Mouse (Mus musculus) T-helper 1 cell (primary cell): ENCODE data around the gene Lrrc20.
"Not testable (repeated sequence)": the region's sequence is repeated elsewhere in the genome, so short reads cannot be mapped to it uniquely, and the experiment has no call there.

Experiments
- in situ Hi-C: fragments of 300-600 bp; cut with MboI, MseI; formaldehyde crosslinking; loops from one replicate; pipeline ENCODE4 v1.15.1; 2025; ENCODE audit warnings: high pct_unique_total_duplicates

Lrrc20 gene

GRCm38 (mm10) chr10:61475594-61476439 lies at the start of gene Lrrc20:
Lrrc20 (plus strand) TSS chr10:61475801.
- in situ Hi-C loops = no loop called here

GRCm38 (mm10) chr10:61426251-61426757 lies 49.3 kb upstream of the Lrrc20 start:
- in situ Hi-C loops = no loop called here

GRCm38 (mm10) chr10:61427951-61428350 lies 47.6 kb upstream of the Lrrc20 start:
- in situ Hi-C loops = no loop called here

GRCm38 (mm10) chr10:61428416-61428815 lies 47.2 kb upstream of the Lrrc20 start:
- in situ Hi-C loops = no loop called here

- in situ Hi-C loops = no loop called here
Observed at GRCm38 (mm10) chr10:61429043-61429442, 46.6 kb upstream of the Lrrc20 start.

GRCm38 (mm10) chr10:61431375-61431774 lies 44.2 kb upstream of the Lrrc20 start:
- in situ Hi-C loops = no loop called here

GRCm38 (mm10) chr10:61440202-61440800 lies 35.3 kb upstream of the Lrrc20 start:
- in situ Hi-C loops = no loop called here

GRCm38 (mm10) chr10:61443456-61443855 lies 32.1 kb upstream of the Lrrc20 start:
- in situ Hi-C loops = no loop called here

GRCm38 (mm10) chr10:61443876-61444275 lies 31.7 kb upstream of the Lrrc20 start:
- in situ Hi-C loops = no loop called here

GRCm38 (mm10) chr10:61445016-61445415 lies 30.6 kb upstream of the Lrrc20 start:
- in situ Hi-C loops = no loop called here

- in situ Hi-C loops = no loop called here
Observed at GRCm38 (mm10) chr10:61447581-61448353, 27.8 kb upstream of the Lrrc20 start.

GRCm38 (mm10) chr10:61448834-61449233 lies 26.8 kb upstream of the Lrrc20 start:
- in situ Hi-C loops = no loop called here

- in situ Hi-C loops = no loop called here
Observed at GRCm38 (mm10) chr10:61451463-61451930, 24.1 kb upstream of the Lrrc20 start.

- in situ Hi-C loops = no loop called here
Observed at GRCm38 (mm10) chr10:61451931-61452617, 23.5 kb upstream of the Lrrc20 start.

GRCm38 (mm10) chr10:61452645-61453044 lies 23.0 kb upstream of the Lrrc20 start, which contains the start of gene Eif4ebp2:
Eif4ebp2 (minus strand) TSS chr10:61452661.
- in situ Hi-C loops = no loop called here

GRCm38 (mm10) chr10:61453171-61453570 lies 22.4 kb upstream of the Lrrc20 start:
- in situ Hi-C loops = not testable (repeated sequence)

GRCm38 (mm10) chr10:61457182-61457581 lies 18.4 kb upstream of the Lrrc20 start:
- in situ Hi-C loops = no loop called here

- in situ Hi-C loops = no loop called here
Observed at GRCm38 (mm10) chr10:61465009-61465408, 10.6 kb upstream of the Lrrc20 start.

GRCm38 (mm10) chr10:61466242-61466641 lies 9.4 kb upstream of the Lrrc20 start:
- in situ Hi-C loops = no loop called here

GRCm38 (mm10) chr10:61466873-61467272 lies 8.7 kb upstream of the Lrrc20 start:
- in situ Hi-C loops = no loop called here

GRCm38 (mm10) chr10:61468900-61469299 lies 6.7 kb upstream of the Lrrc20 start:
- in situ Hi-C loops = no loop called here
